Mouse (Mus musculus): ENCODE data around the gene Ubap1l.
"Not testable (repeated sequence)": the region's sequence is repeated elsewhere in the genome, so short reads cannot be mapped to it uniquely, and the experiment has no call there.

Ubap1l gene

GRCm38 (mm10) chr9:65360641-65361448, at the start of gene Ubap1l:
Ubap1l (plus strand) TSS chr9:65361041.
- DNase-seq (ENCODE audit: low read depth, low spot score) = no peak

GRCm38 (mm10) chr9:65312669-65313357, 48.0 kb upstream of the Ubap1l start:
- DNase-seq (ENCODE audit: low read depth, low spot score) = no peak

GRCm38 (mm10) chr9:65313846-65314245, 47.0 kb upstream of the Ubap1l start:
- DNase-seq (ENCODE audit: low read depth, low spot score) = no peak

- no peak for DNase-seq (ENCODE audit: low read depth, low spot score)
These were observed 38.5 kb upstream of the Ubap1l start for GRCm38 (mm10) chr9:65322255-65322900.

GRCm38 (mm10) chr9:65325971-65326370, 34.9 kb upstream of the Ubap1l start:
- DNase-seq (ENCODE audit: low read depth, low spot score) = no peak

GRCm38 (mm10) chr9:65327371-65327770, 33.5 kb upstream of the Ubap1l start:
- DNase-seq (ENCODE audit: low read depth, low spot score) = no peak

GRCm38 (mm10) chr9:65333958-65334357, 26.9 kb upstream of the Ubap1l start:
- no peak for DNase-seq (ENCODE audit: low read depth, low spot score)

- no peak for DNase-seq (ENCODE audit: low read depth, low spot score)
These were observed 21.7 kb upstream of the Ubap1l start for GRCm38 (mm10) chr9:65339146-65339545.

- DNase-seq (ENCODE audit: low read depth, low spot score) = no peak
These were observed 20.4 kb upstream of the Ubap1l start for GRCm38 (mm10) chr9:65340414-65340813.

- DNase-seq (ENCODE audit: low read depth, low spot score) = not testable (repeated sequence)
These were observed 15.4 kb upstream of the Ubap1l start for GRCm38 (mm10) chr9:65345439-65345838.

- DNase-seq (ENCODE audit: low read depth, low spot score) = peak; percentile 98
These were observed 14.9 kb upstream of the Ubap1l start, which contains the start of gene Pdcd7 for GRCm38 (mm10) chr9:65345854-65346475. Pdcd7 (plus strand) TSS chr9:65346104.

GRCm38 (mm10) chr9:65346476-65347111, 14.2 kb upstream of the Ubap1l start:
- DNase-seq (ENCODE audit: low read depth, low spot score) = no peak

- DNase-seq (ENCODE audit: low read depth, low spot score) = peak; percentile 27
These were observed 13.6 kb upstream of the Ubap1l start for GRCm38 (mm10) chr9:65347112-65347850.

- DNase-seq (ENCODE audit: low read depth, low spot score) = no peak
These were observed 7.6 kb upstream of the Ubap1l start for GRCm38 (mm10) chr9:65353251-65353650.

GRCm38 (mm10) chr9:65356561-65356960, 4.3 kb upstream of the Ubap1l start:
- no peak for DNase-seq (ENCODE audit: low read depth, low spot score)

- no peak for DNase-seq (ENCODE audit: low read depth, low spot score)
These were observed 3.9 kb upstream of the Ubap1l start for GRCm38 (mm10) chr9:65356971-65357370.

GRCm38 (mm10) chr9:65358956-65359480, 1.8 kb upstream of the Ubap1l start:
- no peak for DNase-seq (ENCODE audit: low read depth, low spot score)

- no peak for DNase-seq (ENCODE audit: low read depth, low spot score)
These were observed 2.8 kb downstream of the Ubap1l start for GRCm38 (mm10) chr9:65363684-65364083.

- no peak for DNase-seq (ENCODE audit: low read depth, low spot score)
These were observed 4.9 kb downstream of the Ubap1l start for GRCm38 (mm10) chr9:65365721-65366120.

- no peak for DNase-seq (ENCODE audit: low read depth, low spot score)
These were observed 10.9 kb downstream of the Ubap1l start for GRCm38 (mm10) chr9:65371756-65372155.
